Mouse (Mus musculus) cortical plate, adult 2 months (tissue): Measurements from ENCODE around the gene Eml6.

Source experiments
- CTCF ChIP-seq: fragments of 200-500 bp; IDR thresholded peaks from 2 replicates; pipeline ENCODE4 v1.5.1; 2011; ENCODE audit warnings: mild to moderate bottlenecking, control low read depth, low read length; ENCODE audit not compliant: insufficient read depth; ENCODE audit errors: extremely low read depth
- POLR2A ChIP-seq: fragments of 200-500 bp; IDR thresholded peaks from 2 replicates; pipeline ENCODE4 v1.6.1; 2011; ENCODE audit warnings: mild to moderate bottlenecking, low read length, control low read depth; ENCODE audit not compliant: insufficient read depth; ENCODE audit errors: extremely low read depth

GRCm38 (mm10) chr11:29801432-29802427 lies 224.1 kb downstream of the Eml6 start:
- TF ChIP-seq POLR2A (no peak), CTCF (no peak)
